Mouse (Mus musculus): Measurements from ENCODE around the gene Diras2.
"Not testable (repeated sequence)": the region's sequence is repeated elsewhere in the genome, so short reads cannot be mapped to it uniquely, and the experiment has no call there.

Diras2 gene

DNA sequence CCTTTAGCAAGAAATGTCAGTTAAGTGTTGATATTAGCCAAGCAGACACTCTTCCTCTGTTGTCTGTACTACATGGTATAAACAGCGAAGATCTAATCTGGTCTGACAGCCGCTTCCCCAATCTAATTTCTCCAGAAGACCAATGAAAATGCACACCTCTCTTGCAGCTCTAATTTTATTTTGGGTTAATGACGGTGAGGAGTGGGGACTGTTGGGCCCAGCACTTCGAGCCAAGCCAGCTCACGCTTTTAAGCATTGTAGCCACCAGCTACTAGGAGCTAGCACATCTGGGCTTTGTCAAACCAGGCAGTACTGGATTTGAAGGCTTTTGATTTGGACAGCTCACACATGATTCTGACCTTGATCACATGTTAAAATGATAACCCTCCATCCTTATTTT lies 14.1 kb downstream of the Diras2 start:
- DNase-seq (ENCODE audit: low spot score), result no peak

DNA sequence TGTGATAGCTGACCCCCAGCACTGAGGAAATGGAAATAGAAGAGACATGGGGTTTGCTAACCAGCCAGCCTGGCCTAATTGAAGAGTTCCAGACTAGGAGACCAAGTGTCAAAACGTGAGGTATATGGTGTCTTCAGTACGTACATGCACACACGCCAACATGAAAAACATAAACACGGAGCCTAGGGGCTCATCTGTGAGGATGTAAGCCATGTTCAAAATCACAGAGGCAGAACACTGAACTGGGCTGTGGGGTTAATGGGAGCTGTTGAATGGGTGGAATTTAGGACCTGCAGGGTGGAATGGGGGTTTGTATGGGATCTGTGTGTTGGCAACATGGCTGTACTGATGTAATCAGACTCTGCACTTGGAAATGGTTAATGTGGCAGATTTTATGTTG lies 14.5 kb downstream of the Diras2 start:
- no peak for DNase-seq (ENCODE audit: low spot score)

DNA sequence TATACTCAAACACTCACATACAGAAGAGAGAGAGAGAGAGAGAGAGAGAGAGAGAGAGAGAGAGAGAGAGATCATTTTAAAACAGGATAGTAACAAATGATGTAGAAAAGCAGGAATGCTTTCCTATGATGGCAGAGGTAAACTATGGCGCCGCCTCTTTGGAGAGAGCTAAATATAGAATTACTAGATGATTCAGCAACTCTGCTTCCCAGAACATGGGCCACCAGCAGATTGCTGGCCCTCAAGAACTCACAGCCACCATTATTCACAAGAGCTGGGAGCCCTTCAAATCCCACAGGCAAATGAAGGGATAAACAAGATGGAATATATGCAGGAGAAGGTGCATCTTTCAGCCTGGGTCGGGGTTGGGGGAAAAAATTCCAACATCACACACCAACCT lies 15.0 kb downstream of the Diras2 start:
- DNase-seq (ENCODE audit: low spot score), result no peak

DNA sequence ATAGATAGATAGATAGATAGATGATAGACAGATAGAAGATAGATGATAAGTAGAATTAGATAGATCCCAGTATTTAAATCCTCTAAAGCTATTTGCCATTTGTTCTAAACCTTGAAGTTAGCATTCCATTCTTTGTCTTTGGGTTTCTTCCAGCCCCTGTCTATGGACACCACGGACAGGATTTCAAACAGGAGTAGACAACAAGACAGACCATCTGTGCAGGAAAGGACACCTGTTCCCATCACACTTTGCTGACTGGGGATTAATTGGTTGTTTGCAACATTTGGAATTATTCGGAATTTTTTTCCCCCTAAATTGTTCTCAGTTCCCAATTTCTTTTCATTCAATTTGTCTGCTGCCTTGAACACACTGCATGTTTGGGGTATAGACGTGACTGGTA lies 17.5 kb downstream of the Diras2 start:
- no peak for DNase-seq (ENCODE audit: low spot score)

DNA sequence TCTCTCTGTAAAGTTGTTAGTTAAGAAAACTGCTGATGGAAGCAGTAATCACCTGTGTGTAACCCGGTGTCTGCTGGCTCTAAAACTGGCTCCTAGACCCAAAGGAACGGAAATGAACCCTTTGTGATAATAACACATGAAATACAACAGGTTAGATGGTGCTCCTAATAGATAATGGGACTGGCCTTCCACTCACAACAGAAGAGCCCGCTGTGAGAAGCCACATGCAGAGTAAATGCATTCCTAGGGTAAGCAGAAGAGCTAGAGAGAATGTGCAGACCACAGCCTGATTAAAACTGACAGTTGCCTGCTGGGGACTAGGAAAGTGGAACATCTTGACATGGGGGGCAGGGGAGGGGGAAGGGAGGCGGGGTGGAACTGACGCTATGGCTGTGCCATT lies 18.7 kb downstream of the Diras2 start:
- DNase-seq (ENCODE audit: low spot score), result peak; percentile 87

DNA sequence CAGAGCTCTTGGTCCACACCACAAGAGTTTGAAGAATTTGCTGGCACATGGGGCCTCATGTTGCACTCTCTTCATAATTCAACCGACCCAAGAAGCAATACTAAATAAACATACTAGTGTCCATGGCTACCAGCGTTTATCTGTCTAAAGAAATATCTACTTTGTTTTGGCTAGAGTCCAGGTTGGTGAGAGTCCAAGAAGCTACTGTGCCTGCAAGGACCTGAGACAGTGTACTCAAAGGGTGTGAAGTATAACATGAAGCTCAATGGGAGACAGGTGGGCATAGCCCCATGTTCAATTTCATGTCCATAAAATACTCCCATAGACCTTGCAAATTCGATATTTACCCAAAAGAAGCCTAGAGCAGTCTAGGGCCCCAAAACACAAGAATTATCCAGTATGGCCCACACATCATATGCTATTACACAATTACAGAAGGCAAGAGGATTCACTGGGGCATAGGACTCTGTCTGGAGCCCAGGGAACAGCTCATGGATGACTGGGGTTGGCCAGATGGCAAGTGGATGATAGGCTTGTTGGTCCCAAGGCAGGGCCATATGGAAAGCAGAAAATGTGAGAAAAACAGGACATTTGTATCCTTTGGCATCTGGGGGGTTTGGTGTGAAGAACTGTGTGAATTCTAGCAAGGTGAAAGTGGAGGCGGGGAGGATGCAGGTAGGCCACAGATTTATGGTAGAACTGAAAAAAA lies 20.8 kb downstream of the Diras2 start:
- no peak for DNase-seq (ENCODE audit: low spot score)

DNA sequence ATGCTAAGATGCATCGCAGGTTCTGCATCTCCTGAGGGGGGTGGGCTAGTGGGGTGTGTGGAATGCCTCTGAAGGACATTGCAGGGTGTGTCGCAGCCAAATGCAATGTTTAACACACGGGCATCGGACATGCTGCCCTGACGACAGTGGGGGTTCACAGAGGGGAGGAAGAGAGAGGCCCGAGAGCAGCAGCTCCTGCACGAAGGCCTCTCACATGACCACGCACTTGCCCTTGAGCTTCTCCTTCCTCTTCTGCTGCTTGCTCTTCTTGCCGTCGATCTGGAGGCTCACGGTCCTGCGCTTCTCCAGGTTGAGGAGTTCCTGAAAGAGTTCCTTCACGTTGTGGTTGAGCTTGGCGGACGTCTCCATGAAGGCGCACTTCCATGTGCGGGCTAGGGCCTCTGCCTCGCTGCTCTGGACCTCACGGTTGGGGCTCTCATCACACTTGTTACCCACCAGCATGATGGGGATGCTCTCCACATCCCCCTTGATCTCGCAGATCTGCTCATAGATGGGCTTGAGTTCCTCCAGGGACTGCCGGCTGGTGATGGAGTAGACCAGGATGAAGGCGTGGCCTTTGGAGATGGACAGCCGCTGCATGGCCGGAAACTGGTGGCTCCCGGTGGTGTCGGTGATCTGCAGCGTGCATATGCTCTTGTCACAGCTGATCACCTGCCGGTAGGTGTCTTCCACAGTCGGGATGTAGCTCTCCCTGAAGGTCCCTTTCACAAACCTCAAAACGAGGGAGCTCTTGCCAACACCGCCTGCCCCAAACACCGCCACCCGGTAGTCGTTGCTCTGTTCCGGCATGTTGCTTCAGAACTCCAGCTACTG lies 23.4 kb downstream of the Diras2 start:
- DNase-seq (ENCODE audit: low spot score), result no peak

DNA sequence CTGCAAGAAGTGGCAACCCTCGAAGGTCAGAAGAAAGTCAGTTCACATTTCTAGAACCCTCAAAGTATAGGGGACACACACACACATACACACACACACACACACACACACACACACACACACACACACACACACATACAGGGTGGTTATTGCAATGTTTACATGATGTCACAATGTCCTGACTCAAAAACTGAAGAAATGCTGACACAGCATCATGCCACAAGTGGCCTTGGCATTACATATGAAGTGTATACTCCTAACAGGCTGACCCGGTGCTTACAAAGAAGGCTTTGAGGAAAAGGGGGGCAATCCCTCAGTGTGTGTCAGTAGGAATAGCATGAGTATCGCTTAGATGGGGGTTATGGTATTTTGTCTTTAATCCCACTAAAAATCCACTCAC lies 24.3 kb downstream of the Diras2 start:
- not testable (repeated sequence) for DNase-seq (ENCODE audit: low spot score)

DNA sequence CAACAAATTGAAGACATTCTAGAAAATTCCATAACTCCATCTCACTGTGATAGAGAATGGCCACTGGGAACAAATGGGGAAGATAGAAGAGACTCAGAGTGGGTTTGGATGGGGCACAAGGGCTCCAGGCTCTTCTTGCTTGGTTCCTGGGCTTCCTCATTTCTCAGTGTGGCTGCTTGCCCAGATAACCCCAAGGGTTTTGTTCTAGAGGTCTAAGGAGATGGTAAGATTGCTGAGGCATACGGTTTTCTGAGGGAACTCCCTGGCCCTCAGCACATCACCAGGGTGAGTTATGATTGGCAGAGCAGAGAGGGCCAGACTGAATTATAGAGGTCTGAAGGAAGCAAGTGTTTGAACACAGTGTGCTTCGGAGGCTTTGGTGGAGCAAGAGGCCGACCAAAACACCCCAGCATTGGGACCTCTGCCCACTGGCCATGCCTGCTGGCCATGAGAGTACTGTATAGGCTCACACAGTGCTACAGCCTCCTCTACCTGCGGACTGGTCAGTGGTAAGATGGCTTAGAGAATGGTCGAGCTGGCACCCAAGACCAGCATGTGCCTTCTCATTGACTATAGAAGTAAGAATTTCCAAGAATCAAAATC lies 25.3 kb downstream of the Diras2 start:
- DNase-seq (ENCODE audit: low spot score), result not testable (repeated sequence)

DNA sequence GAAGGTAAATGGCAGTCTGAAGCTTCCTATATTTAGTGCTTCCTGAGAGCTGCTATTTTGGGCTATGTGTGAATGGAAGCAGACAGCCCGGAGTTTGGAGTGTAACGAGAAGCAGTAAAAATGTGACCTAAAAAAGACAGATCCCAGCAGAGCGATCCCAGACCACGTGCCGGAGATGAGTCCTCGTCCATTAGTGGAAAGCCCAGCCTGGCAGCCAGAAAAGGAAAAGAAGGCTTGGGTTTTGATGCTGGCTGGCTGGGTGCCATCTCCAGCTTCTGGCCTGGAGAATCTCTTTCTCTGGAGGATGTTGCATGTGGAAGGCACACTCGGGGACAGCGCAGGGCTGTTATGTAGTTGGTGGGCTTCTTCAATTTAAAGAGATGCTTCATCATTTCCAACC lies 29.4 kb downstream of the Diras2 start:
- no peak for DNase-seq (ENCODE audit: low spot score)

DNA sequence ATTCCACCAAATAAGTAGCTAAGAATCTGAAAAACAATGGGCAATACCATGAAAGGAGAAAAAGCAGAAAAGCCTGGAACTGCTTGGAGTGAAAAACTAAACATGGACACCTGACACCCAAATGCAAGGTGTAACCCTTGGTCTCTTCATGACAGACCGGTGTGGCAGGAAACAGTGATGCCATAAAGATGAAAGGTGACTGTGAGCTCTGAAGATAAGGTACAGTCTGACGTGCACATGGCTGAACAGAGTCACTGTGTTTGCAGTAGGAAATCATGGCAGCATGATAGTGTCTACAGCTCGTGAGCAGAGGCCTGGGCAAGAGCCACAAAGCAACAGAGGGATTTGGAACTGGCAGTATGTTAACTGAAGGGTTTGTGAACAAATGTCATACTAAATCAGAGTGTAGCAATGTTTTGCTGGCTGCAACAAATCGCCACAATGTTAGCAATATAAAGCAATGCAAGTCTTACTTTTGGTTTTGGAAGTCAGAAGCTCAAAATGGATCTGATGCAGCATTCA lies 34.0 kb downstream of the Diras2 start:
- no peak for DNase-seq (ENCODE audit: low spot score)

DNA sequence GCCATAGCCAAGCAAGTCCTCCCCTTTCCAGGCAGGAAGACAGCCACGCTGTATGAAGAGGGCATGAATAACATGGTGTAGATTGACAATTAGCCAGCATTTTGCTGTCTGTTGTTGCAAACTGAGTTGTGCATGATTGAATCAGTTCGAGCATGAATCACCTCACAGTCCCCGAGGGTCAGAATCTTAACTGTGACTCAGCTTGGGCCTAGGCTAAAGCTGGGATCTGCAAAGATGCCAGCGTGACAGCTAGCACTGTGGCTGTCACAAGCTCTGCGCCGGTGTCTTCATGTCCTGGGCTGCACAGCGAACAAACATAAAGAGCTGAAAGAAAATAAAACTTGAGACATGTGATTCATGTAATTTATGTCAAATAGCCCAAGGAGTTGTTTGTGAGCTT lies 42.3 kb downstream of the Diras2 start:
- no peak for DNase-seq (ENCODE audit: low spot score)

DNA sequence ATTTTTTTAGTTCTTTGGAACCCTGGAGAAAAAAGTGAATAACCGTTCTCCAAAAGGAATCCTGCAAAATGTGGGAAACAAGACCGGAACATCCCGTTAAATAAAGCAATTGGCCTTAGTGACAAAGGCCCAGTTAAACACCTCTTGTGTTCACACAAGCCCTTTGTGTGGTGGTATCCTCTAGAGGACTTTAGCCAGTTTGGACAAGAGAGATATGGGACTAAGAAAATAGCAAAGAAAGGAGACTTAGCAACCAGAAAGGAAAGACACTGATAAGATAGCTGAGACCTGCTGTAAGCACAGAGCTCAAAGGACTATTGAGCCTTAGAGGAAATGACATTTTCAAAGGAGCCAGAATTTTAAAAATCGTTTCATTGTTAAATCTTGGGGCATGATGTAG lies 47.0 kb downstream of the Diras2 start:
- DNase-seq (ENCODE audit: low spot score), result no peak

DNA sequence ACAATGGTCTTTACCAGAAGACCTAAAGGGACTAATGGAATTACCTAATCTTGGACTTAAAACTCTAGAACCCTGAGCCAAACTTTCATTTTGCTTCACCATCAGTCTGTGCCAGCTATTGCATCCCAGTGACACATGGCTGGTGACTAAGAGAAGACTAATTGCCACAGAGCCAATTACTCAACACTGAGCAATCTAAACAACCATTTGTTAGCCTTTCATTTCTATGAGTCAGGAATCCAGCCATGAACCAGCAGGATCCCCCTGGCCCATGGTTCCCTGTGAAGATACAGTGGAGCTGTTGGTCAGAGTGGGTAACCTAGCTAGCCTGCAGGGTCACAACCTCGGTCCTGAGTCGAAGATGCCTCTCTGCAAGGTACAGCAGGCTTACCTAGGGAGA lies 49.3 kb downstream of the Diras2 start:
- DNase-seq (ENCODE audit: low spot score), result no peak

DNA sequence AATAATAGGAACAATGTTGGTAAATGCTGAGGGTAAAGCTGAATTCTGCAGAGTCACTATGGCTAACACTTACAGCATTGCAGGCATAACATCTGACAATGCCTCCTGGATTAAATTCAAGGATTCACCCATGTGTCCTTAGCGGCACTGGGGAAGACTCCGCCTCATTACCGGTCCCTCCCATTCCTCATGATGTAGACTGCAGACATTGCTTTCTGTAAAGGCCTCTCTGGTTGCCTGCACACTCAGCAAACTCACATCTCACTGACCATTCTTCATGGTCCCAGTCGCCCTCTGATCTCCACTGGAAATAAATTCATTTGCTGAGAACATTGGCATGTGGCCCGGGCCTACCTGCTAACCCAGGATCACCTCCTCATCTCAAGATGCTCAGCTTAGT lies 51.9 kb downstream of the Diras2 start:
- no peak for DNase-seq (ENCODE audit: low spot score)

DNA sequence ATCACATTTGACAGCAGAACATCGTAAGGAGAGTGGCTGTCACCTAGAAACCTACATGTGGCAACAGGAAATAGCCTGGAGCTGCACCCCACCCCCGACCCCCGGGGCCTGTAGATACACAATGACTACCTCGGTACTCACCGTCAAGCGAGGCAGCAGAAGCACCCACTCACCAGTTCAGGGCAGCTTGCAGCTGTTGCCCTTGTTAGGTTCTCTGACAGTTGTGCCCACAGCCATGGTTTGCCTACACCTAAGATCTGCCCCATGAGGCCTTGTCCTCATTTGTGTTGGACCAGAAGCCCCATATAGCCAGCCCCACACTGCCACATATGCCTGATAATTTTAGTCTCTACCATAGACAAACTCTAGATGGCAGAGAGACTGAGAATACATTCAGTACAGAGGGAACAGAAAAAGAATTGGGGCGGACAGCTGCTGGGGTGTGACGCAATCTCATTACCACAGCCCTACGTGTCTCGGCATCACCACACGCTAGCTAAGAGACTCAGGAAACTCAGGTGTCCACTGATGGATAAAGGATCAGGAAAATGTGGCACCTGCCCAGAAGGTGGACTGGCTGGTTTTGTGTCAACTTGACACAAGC lies 54.0 kb downstream of the Diras2 start:
- DNase-seq (ENCODE audit: low spot score), result no peak

DNA sequence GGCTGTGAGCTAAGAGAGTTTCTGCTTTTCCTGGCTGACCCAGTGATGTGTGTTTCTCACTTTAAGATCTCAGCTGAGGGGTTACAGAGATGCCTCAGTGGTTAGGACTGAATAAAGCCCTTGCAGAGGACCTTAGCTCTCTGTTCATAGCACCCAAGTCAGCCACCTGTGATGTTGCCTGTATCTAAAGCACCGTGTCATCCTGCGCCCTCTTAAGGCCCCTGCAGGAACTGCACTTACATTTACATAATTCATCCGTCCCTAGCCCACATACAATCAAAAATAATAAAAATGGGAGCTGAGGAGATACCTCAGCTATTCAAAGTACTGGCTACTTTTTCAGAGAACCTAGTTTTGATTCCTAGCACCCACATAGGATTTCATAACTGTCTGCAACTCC lies 54.9 kb downstream of the Diras2 start:
- DNase-seq (ENCODE audit: low spot score), result peak; percentile 40

DNA sequence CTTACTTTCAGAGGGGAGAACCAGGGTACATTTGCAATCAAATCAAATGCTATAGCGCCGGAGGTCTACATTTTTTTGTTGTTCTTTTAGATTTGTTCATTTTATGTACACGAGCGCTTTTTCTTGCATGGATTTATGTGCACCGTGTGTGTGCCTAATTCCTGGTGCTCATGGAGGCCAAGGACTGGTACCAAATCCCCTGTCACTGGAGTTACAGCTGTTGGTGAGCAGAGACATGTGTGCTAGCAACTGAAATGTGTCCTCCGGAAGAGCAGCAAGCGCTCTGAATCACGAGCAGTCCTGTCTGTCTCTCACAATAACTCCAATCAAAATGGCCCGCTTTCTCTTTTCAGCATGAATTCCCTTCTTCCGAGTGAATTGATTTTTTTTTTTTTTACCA lies 55.8 kb downstream of the Diras2 start:
- no peak for DNase-seq (ENCODE audit: low spot score)

DNA sequence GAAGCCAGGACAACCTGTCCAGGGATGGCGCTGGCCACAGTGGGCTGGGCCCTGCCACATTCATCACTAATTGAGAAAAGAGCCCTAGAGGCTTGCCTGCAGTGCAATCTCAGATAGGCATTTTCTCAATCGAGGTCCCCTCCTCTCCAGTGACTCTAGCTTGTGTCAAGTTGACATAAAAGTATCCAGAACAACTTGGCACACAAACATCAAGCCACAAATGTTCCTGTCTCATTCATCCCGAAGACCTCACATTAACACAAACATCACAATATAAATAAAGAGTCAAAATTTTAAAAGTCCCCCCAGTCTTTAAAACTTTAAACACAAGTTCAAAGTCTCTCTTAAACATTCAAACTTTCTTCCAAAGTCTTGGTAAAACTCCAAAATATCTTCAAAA lies 56.3 kb downstream of the Diras2 start:
- no peak for DNase-seq (ENCODE audit: low spot score)

DNA sequence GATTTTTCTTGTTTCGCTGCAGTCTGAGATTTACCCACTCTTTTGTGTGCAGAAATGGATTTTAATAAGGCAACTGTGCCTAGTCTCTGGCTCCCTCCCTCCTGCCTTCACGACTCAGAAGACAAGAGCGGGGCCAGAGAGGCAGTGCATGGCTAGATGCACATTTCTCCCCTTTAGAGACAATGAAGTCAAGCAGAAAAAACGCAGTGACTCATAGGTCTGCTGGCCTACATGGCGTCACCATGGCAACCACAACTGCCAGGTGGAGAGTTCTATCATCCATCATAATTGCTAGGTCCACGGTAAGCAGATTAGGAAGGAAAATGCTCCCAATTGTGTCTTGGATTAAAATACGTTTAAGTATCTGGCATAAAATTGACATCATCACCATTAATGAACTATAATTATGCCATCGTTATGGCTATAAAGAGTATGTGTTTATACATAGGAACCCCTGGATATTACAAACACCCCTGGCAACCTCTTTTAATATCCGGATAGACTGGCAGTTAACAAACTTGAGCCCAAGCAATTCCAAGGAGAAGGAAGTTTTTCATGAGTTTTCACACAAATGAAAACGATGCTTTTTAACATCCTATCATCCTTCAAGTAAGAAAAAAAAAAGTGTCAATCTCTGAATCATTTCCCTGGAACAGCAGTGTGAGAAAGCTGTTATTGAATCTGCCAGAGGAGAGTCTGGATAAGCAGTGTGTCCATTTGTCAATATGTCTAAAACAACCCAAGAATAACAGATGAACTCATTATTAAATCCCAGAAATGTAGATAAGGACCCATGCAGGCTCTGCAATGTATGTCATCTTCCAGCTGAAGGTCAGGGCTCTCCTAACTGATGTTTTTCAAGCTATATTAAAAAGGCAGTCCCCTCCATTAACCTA lies 61.0 kb downstream of the Diras2 start:
- DNase-seq (ENCODE audit: low spot score), result peak; percentile 98

DNA sequence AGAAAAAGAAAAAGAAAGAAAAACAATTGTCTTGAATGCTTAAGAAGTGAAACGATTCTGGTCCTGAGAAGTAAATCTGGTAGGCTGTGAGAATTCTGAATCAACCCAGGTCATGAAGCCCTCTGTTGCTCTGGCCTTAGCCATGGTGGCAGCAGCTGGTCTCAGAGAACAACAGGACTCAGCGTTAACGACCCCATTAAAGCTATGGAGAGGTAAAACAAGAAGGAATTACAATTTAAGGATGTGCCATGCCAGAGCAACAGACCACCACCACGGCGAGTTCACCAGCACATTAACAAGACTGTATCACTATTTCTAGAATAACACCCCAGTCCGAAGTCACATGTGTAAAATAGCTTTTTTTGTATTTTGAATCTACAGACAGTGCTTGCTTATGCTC lies 65.9 kb downstream of the Diras2 start:
- DNase-seq (ENCODE audit: low spot score), result no peak

DNA sequence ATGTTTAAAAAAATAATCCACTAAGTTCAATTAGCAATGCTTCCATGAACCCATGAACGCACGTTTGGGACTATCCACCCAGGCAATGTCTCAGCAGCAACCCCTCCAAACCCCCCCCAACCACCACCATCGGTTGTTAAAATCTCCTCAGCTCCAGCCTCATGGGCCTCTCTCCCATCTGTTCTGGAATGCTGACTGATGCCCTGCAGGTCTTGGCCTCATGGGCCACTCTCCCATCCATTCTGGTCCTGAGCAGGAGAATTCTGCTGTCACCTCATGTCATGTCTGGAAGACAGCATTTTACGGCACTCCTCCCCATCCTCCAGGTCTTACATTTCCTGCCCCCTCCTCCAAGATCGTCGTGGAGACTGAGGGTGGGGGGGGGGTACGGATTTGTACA lies 71.1 kb downstream of the Diras2 start:
- peak; percentile 38 for DNase-seq (ENCODE audit: low spot score)

All from retina, embryonic 14.5 days (tissue).